In genomic region chr6:116038222-116038621, GRCm38 (mm10) we compare ENCODE assay signal across 27 mouse cellular contexts. TPM values are rescaled to one million over a fixed set of nuclear protein-coding genes. Genes with fewer than 3 reads are reported as not detected.
DNase-seq lines count a peak whose midpoint lies in the region; ATAC-seq and TF ChIP-seq lines count a peak whose summit lies in the region.
"Had no signal": no experiment of that assay in that cellular context is flagged by ENCODE, and none has a peak within 500 bp of the region (broad histone marks: within the 10 kb centered on the region; RNA-seq: fewer than 3 reads in every experiment).

No protein-coding gene starts in this region.

- no peak for ATAC-seq in kidney, postnatal 0 days (replicated peaks; ENCODE audit: low FRiP score, low read depth)
- peak; percentile 73; the same call in 1 of the 2 replicates for ATAC-seq in common myeloid progenitor, adult 5-6 weeks (replicated peaks; ENCODE audit: low read depth, poor library complexity, severe bottlenecking)
- peak; percentile 51; the same call in 1 of the 2 replicates for ATAC-seq in liver, embryonic 16.5 days (ENCODE audit: low read depth)
- ATAC-seq: CD4-positive, CD25-positive, alpha-beta regulatory T cell, adult 4 months; forebrain, embryonic 15.5 days; inflammation-experienced regulatory T-cells, adult 6 months; Patski had no signal

- H3K4me2 ChIP-seq in kidney, postnatal 0 days (ENCODE audit: low read length): no peak overlapping the region
- no peak overlapping the region for H3K4me2 ChIP-seq in liver, embryonic 16.5 days (ENCODE audit: low read depth, low read length)
- H3K4me2 ChIP-seq: forebrain, embryonic 15.5 days; heart, embryonic 15.5 days; hindbrain, embryonic 14.5 days; lung, embryonic 14.5 days; neural tube, embryonic 12.5 days had no signal

- no peaks in the 10 kb centered on the region for H3K4me1 ChIP-seq in kidney, postnatal 0 days (replicated peaks; ENCODE audit: insufficient read depth, low read length)
- H3K4me1 ChIP-seq in liver, embryonic 16.5 days (ENCODE audit: control insufficient read depth, low read depth, low read length): no peaks in the 10 kb centered on the region; the same call in 1 of the 2 replicates
- H3K4me1 ChIP-seq: neural tube, embryonic 12.5 days had no signal

- WGBS in kidney, postnatal 0 days: 55% methylated on average over 2 of the region's 2 CpGs
- WGBS in liver, embryonic 16.5 days (ENCODE audit: insufficient replicate concordance): 25% methylated on average over 2 of the region's 2 CpGs

- peak; percentile 45 for DNase-seq in kidney, postnatal 0 days (ENCODE audit: low spot score)
- no peak for DNase-seq in kidney, postnatal 14 days
- no peak for DNase-seq in right cerebral cortex, postnatal 10 days (ENCODE audit: low spot score in 2 of 2)
- no peak for DNase-seq in kidney, adult 9 months
- DNase-seq in kidney, adult 8-10 months: no peak
- DNase-seq: adrenal gland, postnatal 36 days; cerebellum, adult 9-10 months; gastrocnemius, postnatal 36 days; heart, postnatal 36 days; kidney, adult 18-20 months; kidney, postnatal 36 days; lung, embryonic 14.5 days; midbrain, embryonic 14.5 days; retina, postnatal 1 day; right cerebral cortex, postnatal 4 days; thymus, adult 18-20 months; thymus, postnatal 4 days had no signal

- TF ChIP-seq CTCF in kidney, postnatal 0 days (IDR thresholded peaks at IDR 0.05; ENCODE audit: low read depth): no peak

- H3K9me3 ChIP-seq in kidney, postnatal 0 days (replicated peaks; ENCODE audit: low read length): 0 out of 2 replicates have a peak, but pooled peaks cover 4% of the 10 kb centered on the region
- no peaks in the 10 kb centered on the region; the same call in 1 of the 2 replicates for H3K9me3 ChIP-seq in liver, embryonic 16.5 days (replicated peaks; ENCODE audit: control insufficient read depth, low read length)
- H3K9me3 ChIP-seq: heart, embryonic 15.5 days had no signal

- H3K27ac ChIP-seq in kidney, postnatal 0 days: no peak overlapping the region
- no peak overlapping the region for H3K27ac ChIP-seq in liver, embryonic 16.5 days (ENCODE audit: low read length)
- H3K27ac ChIP-seq: forebrain, embryonic 15.5 days; heart, embryonic 15.5 days; hindbrain, embryonic 14.5 days; neural tube, embryonic 12.5 days had no signal

- no peak overlapping the region for H3K9ac ChIP-seq in kidney, postnatal 0 days (ENCODE audit: low read depth, low read length)
- H3K9ac ChIP-seq in liver, embryonic 16.5 days (ENCODE audit: low read depth, low read length): no peak overlapping the region
- H3K9ac ChIP-seq: forebrain, embryonic 15.5 days; heart, embryonic 15.5 days; hindbrain, embryonic 14.5 days; lung, embryonic 14.5 days; neural tube, embryonic 12.5 days had no signal

- H3K27me3 ChIP-seq in kidney, postnatal 0 days (ENCODE audit: insufficient read depth, low read length): no peaks in the 10 kb centered on the region
- H3K27me3 ChIP-seq in liver, embryonic 16.5 days (ENCODE audit: control insufficient read depth, insufficient read depth, low read depth, low read length): no peaks in the 10 kb centered on the region
- H3K27me3 ChIP-seq: forebrain, embryonic 15.5 days; heart, embryonic 15.5 days; megakaryocyte, embryonic 14.5 days; neural tube, embryonic 12.5 days; Patski had no signal

- no peaks in the 10 kb centered on the region for H3K36me3 ChIP-seq in kidney, postnatal 0 days (ENCODE audit: insufficient read depth, low read length)
- H3K36me3 ChIP-seq in liver, embryonic 16.5 days (ENCODE audit: control insufficient read depth, insufficient read depth): no peaks in the 10 kb centered on the region
- H3K36me3 ChIP-seq: heart, embryonic 15.5 days had no signal

- no peak overlapping the region for H3K4me3 ChIP-seq in kidney, postnatal 0 days (replicated peaks; ENCODE audit: low read depth, low read length)
- no peak overlapping the region for H3K4me3 ChIP-seq in liver, embryonic 16.5 days (ENCODE audit: low read depth, low read length)
- H3K4me3 ChIP-seq: forebrain, embryonic 15.5 days; heart, embryonic 15.5 days; megakaryocyte, embryonic 14.5 days; neural tube, embryonic 12.5 days had no signal

RNA-seq across cellular contexts. Expression of gene Plxnd1, which starts 43.4 kb away (rescaled TPM):
- 42.3 and 42.4 TPM in 2 replicates for polyA plus RNA-seq in kidney, postnatal 0 days (2015; fragmentation: Nextera tagmentation; extraction: Ambion mirVana)
- total RNA-seq in common myeloid progenitor, adult 5-6 weeks (2017): 8.5 and 14.2 TPM in 2 replicates
- 7.3 and 9.7 TPM in 2 replicates for polyA plus RNA-seq in liver, embryonic 16.5 days (2015; fragmentation: Nextera tagmentation; extraction: Ambion mirVana)
